Mouse (Mus musculus) left cerebral cortex, postnatal 4 days (tissue): ENCODE measurements at regions not wholly inside any gene's neighbourhood (a gene's known extent, or its start where the extent isn't known, plus 50 kb on each side); places are given as distances from the start of the nearest gene placed in this dataset.
A peak's percentile ranks its signal among the peaks of the same experiment; 100 is the strongest.

ENCODE experiments used
- DNase-seq: peaks from one replicate; pipeline ENCODE4 v3.0.0-alpha.2; 2022
- intact Hi-C: fragments of 180-260 bp; cut with DNase I; formaldehyde crosslinking; loops from one replicate; pipeline ENCODE4 v1.15.1; 2025

DNA sequence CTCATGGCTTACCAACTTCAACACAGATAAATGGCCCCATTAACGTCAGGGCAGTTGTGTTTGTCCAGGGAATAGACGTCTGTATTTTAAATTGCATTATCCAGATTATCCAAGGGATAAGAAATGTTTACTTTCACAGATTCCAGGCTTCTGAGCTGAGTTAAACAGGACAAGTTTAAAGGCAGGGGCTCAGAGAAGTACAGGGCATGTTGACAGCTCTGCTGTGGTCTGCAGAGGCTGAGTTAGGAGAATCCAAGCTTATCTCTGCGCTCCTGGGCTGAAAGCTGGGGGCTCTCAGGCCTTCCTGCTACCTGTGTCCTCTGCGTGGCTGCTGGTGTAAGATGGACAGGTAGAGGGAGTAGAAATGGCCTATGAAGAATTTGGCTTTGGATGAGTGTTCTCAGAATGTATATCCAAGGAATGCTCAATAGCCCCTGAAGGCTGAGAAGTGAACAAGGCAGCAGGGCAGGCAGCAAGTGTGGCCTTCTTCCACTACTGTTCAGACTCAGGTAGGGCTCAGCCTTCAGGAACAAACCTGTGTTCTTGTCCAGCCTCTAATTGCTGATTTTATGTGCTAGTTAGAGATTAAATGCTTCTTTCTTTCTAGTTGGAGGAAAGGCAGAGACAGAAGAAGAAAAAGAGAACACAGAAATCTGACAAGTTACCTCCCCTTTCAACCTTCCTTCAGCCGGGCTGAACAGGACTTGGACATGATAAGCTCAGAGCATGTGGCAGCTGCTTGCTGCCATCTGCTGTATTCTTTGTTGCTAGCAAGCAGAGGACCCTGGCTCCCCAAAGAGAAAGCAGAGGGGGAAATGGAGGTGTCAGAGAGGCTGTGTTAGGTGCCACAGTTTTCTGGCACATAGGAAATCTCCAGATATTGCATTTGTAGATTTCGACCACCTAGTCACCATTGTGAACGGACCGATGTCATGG lies 77.9 kb upstream of the Grem2 start:
- peak; percentile 36 for DNase-seq
- intact Hi-C loops = loop anchor here (2.0 to 10.0 kb wide), 2 partner anchors 403 to 525 kb away; no protein-coding TSS in a partner anchor

GRCm38 (mm10) chr1:174992520-174992919 lies 70.9 kb upstream of the Grem2 start:
- DNase-seq = no peak
- intact Hi-C loops = loop anchor here (10.0 kb wide), 1 partner anchor 518 kb away; no protein-coding TSS in a partner anchor

- no peak for DNase-seq
- intact Hi-C loops = no loop called here
These were observed 67.0 kb upstream of the Grem2 start for GRCm38 (mm10) chr1:174988590-174988989.

DNA sequence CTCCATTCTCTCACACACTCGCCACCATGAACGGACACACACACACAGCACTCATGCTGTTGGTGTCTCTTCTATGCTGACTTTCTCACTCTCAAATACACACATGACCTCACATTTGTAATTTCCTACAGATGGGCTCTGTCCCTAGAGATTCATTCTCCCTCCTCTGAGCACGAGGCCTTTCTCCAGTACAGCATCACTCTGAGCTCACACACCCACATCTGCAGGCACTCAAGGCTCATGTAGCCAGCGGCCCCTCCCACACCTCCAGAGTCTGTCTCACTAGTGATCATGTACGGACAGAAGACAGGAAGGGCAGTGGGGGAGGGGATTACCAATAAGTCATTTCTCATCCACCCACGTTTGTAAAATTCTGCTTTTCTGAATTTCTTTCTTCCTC lies 50.3 kb upstream of the Grem2 start:
- intact Hi-C loops = no loop called here

More for the DNA sequence above, 50.3 kb upstream of the Grem2 start:
- DNase-seq = no peak
